Mouse (Mus musculus) testis, adult 2 months (tissue): ENCODE measurements around the gene Ccnjl.

Experiments
- CTCF ChIP-seq: fragments of 200-500 bp; IDR thresholded peaks from 2 replicates; pipeline ENCODE4 v1.5.1; 2012; ENCODE audit warnings: low read depth, mild to moderate bottlenecking, inconsistent platforms, low read length, moderate library complexity; ENCODE audit not compliant: control insufficient read depth, insufficient read depth, insufficient replicate concordance
- POLR2A ChIP-seq: fragments of 200-500 bp; IDR thresholded peaks from 2 replicates; pipeline ENCODE4 v1.6.1; 2012; ENCODE audit warnings: low read depth, mild to moderate bottlenecking, inconsistent platforms, low read length, moderate library complexity; ENCODE audit not compliant: control insufficient read depth

DNA sequence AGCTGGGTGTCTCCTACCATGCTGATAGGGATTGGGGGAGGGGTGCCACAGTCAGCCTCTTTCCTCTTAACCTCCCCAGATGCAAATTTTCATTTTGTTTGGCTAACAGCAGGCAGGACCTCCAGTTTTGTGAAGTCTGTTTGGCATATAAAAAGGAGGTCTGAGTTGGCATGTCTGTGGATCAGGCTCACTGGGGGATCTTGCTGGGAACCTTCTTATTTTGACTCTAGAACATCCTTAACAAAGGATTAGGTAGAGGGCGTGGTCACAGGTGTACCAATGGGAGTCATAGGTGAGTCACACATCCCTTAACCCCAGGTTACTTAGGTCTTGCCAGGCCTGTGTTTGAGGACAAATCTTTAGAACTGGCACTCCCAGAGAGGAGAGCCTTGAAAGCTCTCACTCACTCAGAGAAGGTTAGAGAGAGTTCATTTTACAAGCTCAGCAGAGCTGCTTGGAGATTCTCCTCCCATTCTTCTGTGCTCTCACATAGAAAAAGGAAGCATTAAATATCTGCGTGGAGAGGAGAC is 15.9 kb upstream of the Ccnjl start:
- TF ChIP-seq POLR2A (no peak), CTCF (no peak)
